Mouse (Mus musculus) cerebellum, postnatal 25 days (tissue): ENCODE measurements around the gene Atf3.

ENCODE experiments used
- DNase-seq, 2 experiments: peaks; one replicate each; pipeline ENCODE4 v3.0.0; 2021; ENCODE audit warnings: mixed read lengths in 2 of 2

Atf3 gene

DNA sequence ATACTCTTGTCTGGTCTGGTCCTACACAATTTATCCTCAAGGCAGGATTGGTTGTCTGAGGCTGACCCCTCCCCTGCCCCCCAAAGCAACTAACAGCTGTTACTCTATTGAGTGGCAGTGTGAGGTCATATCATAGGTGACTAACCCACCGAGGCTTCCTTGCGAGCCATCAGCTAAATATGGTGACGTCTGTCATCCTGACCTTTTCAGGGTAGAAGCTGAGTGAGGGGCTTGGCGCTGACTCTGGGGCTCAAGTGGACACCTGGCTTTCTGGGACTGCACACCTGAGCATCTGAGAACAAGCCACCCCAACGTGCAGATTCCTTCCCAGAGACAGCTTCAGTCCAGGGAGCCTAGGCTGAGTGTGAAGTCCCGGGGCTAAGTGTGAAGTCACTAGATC lies at the start of gene Atf3:
Gene Atf3 (minus strand): TSS at position 101 of the 400 bp plus-strand sequence.
- DNase-seq, result no peak

- no peak for DNase-seq
Measured at GRCm38 (mm10) chr1:191267162-191267561, 49.3 kb upstream of the Atf3 start.

DNA sequence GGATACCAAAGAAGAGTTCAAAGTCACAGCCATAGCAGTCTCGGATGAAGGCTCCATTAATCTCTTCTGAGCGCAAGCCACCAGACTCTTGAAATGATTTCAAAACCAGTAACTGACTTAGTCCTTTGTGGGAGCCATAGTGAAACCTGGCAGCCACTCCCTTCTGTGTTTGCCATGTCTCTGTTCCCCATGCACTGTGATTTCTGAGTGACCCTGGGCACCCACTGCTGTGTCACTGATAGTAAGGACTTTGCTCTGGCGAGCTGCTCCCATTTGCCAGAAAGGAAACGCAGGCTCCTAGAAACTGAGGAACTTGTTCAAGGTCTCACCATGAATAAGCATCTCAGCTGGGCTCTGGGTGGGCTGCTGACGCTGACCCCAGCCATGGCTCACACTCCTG lies 45.6 kb upstream of the Atf3 start:
- DNase-seq, result no peak

GRCm38 (mm10) chr1:191261861-191262260 lies 44.0 kb upstream of the Atf3 start:
- DNase-seq, result no peak

DNA sequence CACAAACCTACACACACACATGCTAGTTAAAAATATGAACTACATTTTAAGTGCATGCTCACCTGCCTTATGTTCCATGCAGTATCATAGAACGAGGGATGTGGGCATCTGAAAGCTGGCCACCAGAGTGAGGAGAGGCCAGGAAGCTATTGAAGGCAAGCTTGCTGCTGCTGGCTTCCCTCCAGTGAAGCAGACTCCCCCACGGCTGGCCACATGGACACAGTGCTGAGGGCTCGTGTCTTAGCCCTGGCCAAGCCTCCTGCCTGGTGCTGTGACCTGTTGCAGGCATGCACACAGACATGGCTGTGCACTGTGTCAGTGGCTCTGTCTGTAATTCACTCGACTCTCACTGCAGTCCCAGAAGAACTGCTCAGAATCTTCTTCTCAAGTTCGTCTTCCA lies 41.8 kb upstream of the Atf3 start:
- peak; percentile 23 to 56 for DNase-seq

- no peak for DNase-seq
Measured at GRCm38 (mm10) chr1:191259121-191259520, 41.3 kb upstream of the Atf3 start.

GRCm38 (mm10) chr1:191258521-191258920 lies 40.7 kb upstream of the Atf3 start:
- no peak for DNase-seq

- no peak for DNase-seq
Measured at GRCm38 (mm10) chr1:191257981-191258380, 40.1 kb upstream of the Atf3 start.

DNA sequence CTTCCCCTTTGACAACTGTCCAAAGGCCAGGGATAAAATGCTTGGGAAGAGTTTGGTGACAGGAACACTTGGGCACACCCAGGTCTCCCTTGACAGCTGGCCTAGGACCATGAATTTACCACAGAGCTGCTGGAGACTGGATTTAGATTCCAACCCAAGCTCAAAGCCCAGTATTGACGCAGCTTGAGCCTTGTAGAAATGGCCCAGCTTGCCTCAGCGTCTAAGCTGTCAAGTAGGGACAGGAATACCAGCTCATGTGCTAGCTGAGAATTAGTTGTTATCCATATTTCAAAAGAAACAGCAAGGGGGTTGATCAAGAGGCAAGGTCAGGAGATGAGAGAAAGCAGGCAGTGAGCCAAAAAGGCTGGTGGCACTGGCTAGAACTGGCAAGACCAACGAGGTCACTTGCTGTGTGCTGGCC lies 39.5 kb upstream of the Atf3 start:
- peak in 1 of 2 experiments; percentile 23 for DNase-seq

DNA sequence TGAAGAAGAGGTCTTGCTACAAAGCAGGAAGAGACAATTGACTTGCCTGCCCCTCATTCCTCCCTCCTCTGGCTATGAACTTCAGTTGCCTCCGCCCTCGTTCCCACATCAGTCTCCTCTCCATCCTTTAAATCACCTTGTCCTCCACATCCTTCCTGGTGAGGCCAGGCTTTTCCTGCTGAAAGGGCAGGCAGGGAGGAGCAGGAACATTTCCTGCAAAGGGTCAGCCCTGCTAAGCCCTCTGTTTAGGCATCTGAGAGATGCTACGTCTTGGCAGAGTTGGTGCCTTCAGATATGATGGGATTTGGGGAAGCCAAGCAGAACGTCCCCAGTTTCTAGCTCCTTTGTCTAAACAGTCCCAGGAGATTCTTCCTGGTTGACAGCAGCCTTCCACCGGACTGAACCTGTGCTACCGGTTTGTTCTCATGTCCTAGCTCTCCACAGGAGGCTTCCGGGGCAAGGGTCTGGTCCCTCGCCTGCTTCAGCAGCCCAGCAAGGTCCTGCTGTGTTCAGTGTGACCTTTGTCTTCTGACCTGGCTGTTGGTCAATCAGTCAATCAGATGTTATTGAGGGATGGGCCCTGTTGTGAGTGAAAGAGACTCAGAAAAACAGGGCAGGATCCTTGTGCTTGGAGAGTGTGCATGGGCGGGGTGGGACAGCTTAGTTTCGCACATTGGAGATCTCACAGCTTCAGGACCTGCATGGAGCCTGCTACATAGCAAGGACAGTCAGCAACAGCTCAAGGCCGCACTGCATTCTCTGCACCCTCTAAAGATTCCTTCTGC lies 38.9 kb upstream of the Atf3 start:
- DNase-seq, result no peak

GRCm38 (mm10) chr1:191256134-191256533 lies 38.3 kb upstream of the Atf3 start:
- DNase-seq, result no peak

DNA sequence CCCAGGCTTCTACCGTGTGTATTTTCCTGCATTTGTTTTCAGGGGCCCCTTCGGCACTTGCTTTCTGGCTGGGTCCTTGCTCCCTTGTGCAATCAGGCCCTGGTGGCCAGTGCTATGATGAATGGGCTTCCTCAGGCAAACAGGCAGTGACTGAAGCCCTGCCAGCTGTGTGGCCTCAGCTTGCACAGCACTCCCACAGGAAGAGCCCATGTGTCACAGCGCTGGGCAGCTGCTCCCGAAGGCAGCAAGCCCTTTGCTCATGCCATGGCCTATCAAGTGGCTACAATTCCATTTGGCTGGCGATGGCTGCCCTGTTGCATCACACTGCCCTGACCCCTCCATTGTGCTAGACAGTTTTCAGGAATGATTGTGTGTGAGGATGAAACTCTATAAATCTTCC lies 36.6 kb upstream of the Atf3 start:
- no peak for DNase-seq

DNA sequence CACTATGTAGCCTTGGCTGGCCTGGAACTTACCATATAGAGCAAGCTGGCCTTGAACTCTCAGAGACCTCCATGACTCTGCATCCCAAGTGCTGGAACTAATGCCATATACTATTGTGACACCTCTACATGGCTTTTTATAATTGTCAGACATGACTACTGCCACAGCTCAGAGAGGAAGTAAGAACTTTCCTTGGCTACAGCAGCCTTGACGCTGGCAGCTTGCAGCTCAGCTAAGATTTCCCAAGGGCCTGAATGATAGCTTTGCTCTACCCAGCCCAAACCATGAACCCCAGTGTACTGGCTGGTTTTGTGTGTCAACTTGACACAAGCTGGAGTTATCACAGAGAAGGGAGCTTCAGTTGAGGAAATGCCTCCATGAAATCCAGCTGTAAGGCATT lies 35.8 kb upstream of the Atf3 start:
- DNase-seq, result no peak

GRCm38 (mm10) chr1:191249975-191250374 lies 32.1 kb upstream of the Atf3 start:
- no peak for DNase-seq

GRCm38 (mm10) chr1:191248423-191248822 lies 30.6 kb upstream of the Atf3 start:
- DNase-seq, result no peak

DNA sequence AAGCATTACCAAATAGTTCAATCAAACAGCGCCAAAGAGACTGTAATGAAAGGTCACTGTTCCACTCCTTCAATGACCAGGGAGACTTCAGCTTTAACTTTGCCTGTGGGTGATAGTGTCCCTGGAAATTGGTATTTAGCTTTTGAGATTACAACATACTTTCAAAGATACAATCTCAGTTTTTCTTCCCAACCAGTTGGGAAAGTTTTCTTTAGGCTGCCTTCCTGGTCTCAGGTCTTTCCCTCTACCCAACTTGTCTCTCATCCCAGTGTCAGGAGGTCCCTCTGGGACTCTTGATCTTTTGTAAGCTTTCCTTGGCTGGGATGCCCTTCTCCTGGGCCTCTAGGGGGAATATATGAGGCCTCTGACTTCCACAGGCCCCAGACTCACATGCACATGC lies 29.7 kb upstream of the Atf3 start:
- DNase-seq, result no peak

GRCm38 (mm10) chr1:191243855-191244254 lies 26.0 kb upstream of the Atf3 start:
- no peak for DNase-seq

DNA sequence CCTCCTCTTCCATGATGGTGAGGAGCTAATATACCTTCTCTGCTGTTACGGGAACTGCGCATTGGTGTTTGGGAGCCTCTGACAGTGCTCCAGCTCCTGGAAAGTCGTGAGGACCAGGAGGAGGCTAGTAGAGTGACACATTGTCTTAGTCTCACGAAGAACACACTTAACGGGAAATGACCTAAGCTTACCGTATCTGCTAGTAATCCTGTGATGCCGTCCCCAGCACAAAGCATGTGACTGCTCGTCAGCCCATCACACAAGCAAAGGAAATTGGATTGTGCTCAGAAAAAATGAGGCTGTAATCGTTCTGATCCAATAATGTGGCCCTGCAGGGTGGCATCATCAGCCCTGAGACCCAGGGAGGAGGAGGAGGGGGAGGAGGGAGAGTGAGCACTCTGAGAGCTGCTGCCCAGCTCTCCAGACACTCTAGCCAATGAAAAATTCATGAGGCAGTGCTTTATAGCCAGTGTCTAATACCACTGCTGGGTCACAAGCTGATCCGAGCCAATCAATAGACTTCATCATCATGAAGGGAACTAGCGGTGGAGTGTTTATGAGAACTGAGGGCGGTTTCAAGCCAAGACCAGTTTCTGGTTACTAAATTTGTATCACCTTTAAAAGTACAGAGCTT lies 24.3 kb upstream of the Atf3 start:
- DNase-seq, result no peak

DNA sequence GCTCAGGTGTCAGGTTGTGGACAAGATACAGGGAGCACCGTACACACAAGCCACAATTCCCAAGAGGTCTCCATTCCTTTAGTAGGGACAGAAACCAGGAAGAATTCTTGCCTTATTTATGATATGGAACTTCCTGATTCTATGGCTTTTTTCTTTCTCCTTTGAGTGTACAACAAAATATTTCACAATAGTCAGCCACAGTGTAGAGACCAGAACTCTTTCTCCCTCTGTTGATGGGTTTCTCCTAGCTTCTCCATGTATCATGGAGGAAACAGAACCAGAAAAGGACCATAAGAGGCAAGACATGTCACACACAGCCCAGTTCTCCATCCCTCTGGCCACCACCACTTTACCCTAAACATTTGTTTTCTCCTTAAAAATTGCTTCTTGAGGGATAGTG lies 23.7 kb upstream of the Atf3 start:
- DNase-seq, result no peak

GRCm38 (mm10) chr1:191239602-191240001 lies 21.8 kb upstream of the Atf3 start:
- DNase-seq, result no peak

- no peak for DNase-seq
Measured at GRCm38 (mm10) chr1:191235788-191236542, 18.1 kb upstream of the Atf3 start.

DNA sequence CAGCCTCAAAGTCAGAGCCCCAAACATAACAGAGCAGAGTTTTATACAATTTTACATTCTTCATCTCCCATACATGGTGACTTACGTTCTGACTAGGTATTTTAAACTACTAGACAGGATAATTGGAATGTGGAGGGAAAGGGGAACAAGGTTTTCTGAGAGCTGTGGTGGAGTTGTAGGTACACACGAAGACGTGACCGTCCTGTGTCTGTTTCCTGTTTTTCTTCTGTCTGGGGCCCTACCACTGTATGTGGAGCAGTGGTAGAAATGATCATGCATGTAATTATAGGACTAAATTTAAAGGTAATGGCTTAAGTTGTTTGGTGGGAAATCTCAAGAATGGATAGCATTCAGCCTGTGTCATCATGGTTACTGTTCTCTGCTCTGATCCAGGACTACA lies 17.0 kb upstream of the Atf3 start:
- no peak for DNase-seq

- no peak for DNase-seq
Measured at GRCm38 (mm10) chr1:191230355-191230931, 12.6 kb upstream of the Atf3 start.
